Mouse (Mus musculus) layer of hippocampus, postnatal 36 days (tissue): Measurements from ENCODE around the gene Zdhhc4. TPM values are rescaled to one million over a fixed set of nuclear protein-coding genes. Genes with fewer than 3 reads are reported as not detected.

Source experiments
- DNase-seq, 2 experiments: peaks; one replicate each; pipeline ENCODE4 v3.0.0; 2022
- total RNA-seq, 2 experiments: library from RNA; stranded (reverse); gene quantifications; 2 replicates each; pipeline ENCODE4 v1.2.3; 2021

Zdhhc4 gene
- total RNA-seq, result 10 to 100 TPM; 49.0 to 49.2 TPM

GRCm38 (mm10) chr5:143328690-143329495 lies at the start of gene Zdhhc4:
Zdhhc4 (minus strand) TSS chr5:143329256.
- peak; percentile 91 to 92 for DNase-seq

- DNase-seq, result no peak
Measured at GRCm38 (mm10) chr5:143376156-143376555, 47.1 kb upstream of the Zdhhc4 start.

- DNase-seq, result peak; percentile 53 to 54
Measured at GRCm38 (mm10) chr5:143375242-143375641, 46.2 kb upstream of the Zdhhc4 start.

GRCm38 (mm10) chr5:143372818-143373217 lies 43.8 kb upstream of the Zdhhc4 start:
- no peak for DNase-seq

- DNase-seq, result no peak
Measured at GRCm38 (mm10) chr5:143371146-143371510, 42.1 kb upstream of the Zdhhc4 start.

GRCm38 (mm10) chr5:143370416-143371145 lies 41.5 kb upstream of the Zdhhc4 start:
- DNase-seq, result no peak

- DNase-seq, result no peak
Measured at GRCm38 (mm10) chr5:143369611-143370255, 40.7 kb upstream of the Zdhhc4 start.

GRCm38 (mm10) chr5:143367931-143368330 lies 38.9 kb upstream of the Zdhhc4 start:
- no peak for DNase-seq

- no peak for DNase-seq
Measured at GRCm38 (mm10) chr5:143363678-143364615, 34.9 kb upstream of the Zdhhc4 start.

- no peak for DNase-seq
Measured at GRCm38 (mm10) chr5:143361428-143361827, 32.4 kb upstream of the Zdhhc4 start.

- DNase-seq, result no peak
Measured at GRCm38 (mm10) chr5:143360000-143360399, 30.9 kb upstream of the Zdhhc4 start.

- no peak for DNase-seq
Measured at GRCm38 (mm10) chr5:143359263-143359662, 30.2 kb upstream of the Zdhhc4 start.

GRCm38 (mm10) chr5:143357564-143357963 lies 28.5 kb upstream of the Zdhhc4 start:
- no peak for DNase-seq

- DNase-seq, result no peak
Measured at GRCm38 (mm10) chr5:143356686-143357388, 27.8 kb upstream of the Zdhhc4 start, which contains the start of gene Grid2ip. Grid2ip (plus strand) TSS chr5:143357338.

GRCm38 (mm10) chr5:143356017-143356416 lies 27.0 kb upstream of the Zdhhc4 start:
- no peak for DNase-seq

GRCm38 (mm10) chr5:143346367-143346766 lies 17.3 kb upstream of the Zdhhc4 start:
- DNase-seq, result no peak

GRCm38 (mm10) chr5:143339603-143340002 lies 10.5 kb upstream of the Zdhhc4 start:
- DNase-seq, result no peak

GRCm38 (mm10) chr5:143336559-143336958 lies 7.5 kb upstream of the Zdhhc4 start:
- DNase-seq, result no peak

- DNase-seq, result no peak
Measured at GRCm38 (mm10) chr5:143335089-143335460, 6.0 kb upstream of the Zdhhc4 start.

- no peak for DNase-seq
Measured at GRCm38 (mm10) chr5:143334418-143335088, 5.5 kb upstream of the Zdhhc4 start.

- peak; percentile 69 to 75 for DNase-seq
Measured at GRCm38 (mm10) chr5:143333872-143334271, 4.8 kb upstream of the Zdhhc4 start.
